9 mouse cellular contexts compared by ENCODE assay signal in the genomic region with DNA sequence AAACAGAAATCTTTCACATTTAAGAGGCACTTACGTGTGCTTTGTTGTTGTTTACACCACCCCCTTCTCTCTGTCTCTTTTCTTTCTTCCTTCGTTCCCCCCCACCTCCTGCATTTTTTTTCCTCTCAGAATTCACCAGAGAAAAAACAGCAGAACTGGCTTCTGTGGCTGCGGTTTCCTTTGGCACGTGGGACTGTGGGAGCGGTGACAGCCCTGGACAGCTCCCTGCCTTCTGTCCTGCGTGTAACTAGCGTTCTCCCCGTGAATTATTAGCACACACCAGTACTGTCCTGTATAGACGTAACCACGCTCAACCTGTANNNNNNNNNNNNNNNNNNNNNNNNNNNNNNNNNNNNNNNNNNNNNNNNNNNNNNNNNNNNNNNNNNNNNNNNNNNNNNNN.
DNase-seq lines count a peak whose midpoint lies in the region; ATAC-seq lines count a peak whose summit lies in the region.
"Had no signal": no experiment of that assay in that cellular context is flagged by ENCODE, and none has a peak within 500 bp of the region (broad histone marks: within the 10 kb centered on the region; RNA-seq: fewer than 3 reads in every experiment).

No protein-coding gene starts in this region.

- H3K4me2 ChIP-seq in forebrain, embryonic 13.5 days = peak overlapping the region; percentile 58
- peak overlapping the region; percentile 61 for H3K4me2 ChIP-seq in limb, embryonic 13.5 days (replicated peaks)

- 40% methylated on average over 10 of the region's 10 CpGs for WGBS in forebrain, embryonic 13.5 days
- 20% methylated on average over 10 of the region's 10 CpGs for WGBS in limb, embryonic 13.5 days

- no peaks in the 10 kb centered on the region for H3K27me3 ChIP-seq in forebrain, embryonic 13.5 days
- H3K27me3 ChIP-seq in limb, embryonic 13.5 days = 0 out of 2 replicates have a peak, but pooled peaks cover 2% of the 10 kb centered on the region
- H3K27me3 ChIP-seq: liver, embryonic 13.5 days had no signal

- H3K36me3 ChIP-seq in forebrain, embryonic 13.5 days (ENCODE audit: poor library complexity, severe bottlenecking) = no peaks in the 10 kb centered on the region
- H3K36me3 ChIP-seq in limb, embryonic 13.5 days = no peaks in the 10 kb centered on the region
- H3K36me3 ChIP-seq: liver, embryonic 13.5 days had no signal

- H3K9ac ChIP-seq in forebrain, embryonic 13.5 days = no peak overlapping the region
- H3K9ac ChIP-seq in limb, embryonic 13.5 days = no peak overlapping the region
- H3K9ac ChIP-seq: liver, embryonic 13.5 days had no signal

- H3K4me1 ChIP-seq in forebrain, embryonic 13.5 days = peaks cover 15% of the 10 kb centered on the region
- H3K4me1 ChIP-seq in limb, embryonic 13.5 days = peaks cover 11% of the 10 kb centered on the region
- H3K4me1 ChIP-seq: liver, embryonic 13.5 days had no signal

- peak; percentile 70 for ATAC-seq in forebrain, embryonic 13.5 days
- ATAC-seq in limb, embryonic 13.5 days (ENCODE audit: low FRiP score, low read depth) = peak; percentile 51; the same call in 1 of the 2 replicates

- H3K4me3 ChIP-seq in forebrain, embryonic 13.5 days = peak overlapping the region; percentile 29
- peak overlapping the region; percentile 27 for H3K4me3 ChIP-seq in limb, embryonic 13.5 days
- H3K4me3 ChIP-seq: liver, embryonic 13.5 days had no signal

- no peaks in the 10 kb centered on the region for H3K9me3 ChIP-seq in forebrain, embryonic 13.5 days (replicated peaks)
- H3K9me3 ChIP-seq in limb, embryonic 13.5 days = no peaks in the 10 kb centered on the region
- H3K9me3 ChIP-seq: liver, embryonic 13.5 days had no signal

- H3K27ac ChIP-seq in forebrain, embryonic 13.5 days = no peak overlapping the region
- no peak overlapping the region for H3K27ac ChIP-seq in limb, embryonic 13.5 days
- H3K27ac ChIP-seq: liver, embryonic 13.5 days had no signal

- DNase-seq in adrenal gland, postnatal 10 days = peak; percentile 17
- DNase-seq in adrenal gland, adult 18-20 months (ENCODE audit: low spot score in 2 of 2) = no peak
- peak; percentile 29 to 32 for DNase-seq in layer of hippocampus, postnatal 14 days (ENCODE audit: low spot score in 2 of 2)
- no peak for DNase-seq in layer of hippocampus, adult 9-11 months
- DNase-seq in liver = no peak
- no peak for DNase-seq in spleen, postnatal 36 days (ENCODE audit: low spot score in 2 of 2)
- DNase-seq: liver, embryonic 13.5 days had no signal

Comparison
In these comparisons a context has a peak if more than half of its experiments do, and no peak if none do; other contexts are left out.
1. DNase-seq: peak in adrenal gland, postnatal 10 days (single experiment) and layer of hippocampus, postnatal 14 days (2 of 2); none in adrenal gland, adult 18-20 months (0 of 2), layer of hippocampus, adult 9-11 months (single experiment), liver (single experiment) and spleen, postnatal 36 days (0 of 2).